Mouse (Mus musculus) liver, embryonic 14.5 days (tissue): Measurements from ENCODE around the gene Ddit4.

ENCODE experiments used
- CTCF ChIP-seq: IDR thresholded peaks from 2 replicates; pipeline ENCODE4 v1.5.1; 2016; ENCODE audit warnings: antibody characterized with exemption, low read depth, control low read depth
- EP300 ChIP-seq: IDR thresholded peaks from 2 replicates; pipeline ENCODE4 v1.6.1; 2016; ENCODE audit warnings: antibody characterized with exemption, low read depth

DNA sequence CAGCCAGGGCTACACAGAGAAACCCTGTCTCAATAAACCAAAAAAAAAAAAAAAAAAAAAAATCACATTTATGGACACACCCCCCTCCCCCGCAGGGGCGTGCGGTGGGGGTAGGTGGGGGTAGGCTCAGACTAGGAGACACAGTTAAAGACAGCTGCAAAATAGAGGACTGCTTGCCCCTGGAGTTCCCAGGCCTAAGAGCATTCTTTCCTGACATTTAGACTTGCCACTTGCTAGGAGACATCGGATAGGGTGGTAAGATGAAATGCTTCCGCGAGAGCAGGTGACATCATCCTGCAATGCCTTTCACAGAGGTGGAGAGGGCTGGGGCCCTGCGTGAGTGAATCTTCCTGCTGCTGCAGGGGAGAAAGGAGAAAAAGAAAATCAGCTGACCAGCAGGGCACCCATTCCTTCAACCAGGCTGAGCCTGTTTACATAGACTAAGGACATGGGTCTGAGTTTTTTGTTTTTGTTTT, 2.0 kb upstream of the Ddit4 start:
- TF ChIP-seq CTCF (no peak), EP300 (no peak)
